ENCODE assay signal across 10 mouse cellular contexts in genomic region chr15:10980712-10981111, GRCm38 (mm10). TPM values are rescaled to one million over a fixed set of nuclear protein-coding genes. Genes with fewer than 3 reads are reported as not detected.
DNase-seq lines count a peak whose midpoint lies in the region; ATAC-seq and TF ChIP-seq lines count a peak whose summit lies in the region.
"Had no signal": no experiment of that assay in that cellular context is flagged by ENCODE, and none has a peak within 500 bp of the region (broad histone marks: within the 10 kb centered on the region; RNA-seq: fewer than 3 reads in every experiment).

No protein-coding gene starts in this region.

- no peak for TF ChIP-seq RAD21 in CH12.LX (IDR thresholded peaks at IDR 0.05; ENCODE audit: low read depth, low read length)

- H3K9ac ChIP-seq in heart, embryonic 12.5 days: 0 out of 2 replicates have a peak overlapping the region, but pooled peaks have one; percentile 77
- H3K9ac ChIP-seq in CH12.LX (ENCODE audit: insufficient read depth, low read depth): peak overlapping the region; percentile 82
- peak overlapping the region; percentile 64; the same call in 1 of the 2 replicates for H3K9ac ChIP-seq in liver, postnatal 0 days (replicated peaks)

- H3K27me3 ChIP-seq in heart, embryonic 12.5 days (replicated peaks): no peaks in the 10 kb centered on the region
- no peaks in the 10 kb centered on the region for H3K27me3 ChIP-seq in CH12.LX (replicated peaks)
- no peaks in the 10 kb centered on the region for H3K27me3 ChIP-seq in hindbrain, embryonic 10.5 days (ENCODE audit: insufficient read depth, poor library complexity, severe bottlenecking)
- H3K27me3 ChIP-seq in liver, postnatal 0 days (ENCODE audit: insufficient read depth, low read length): no peaks in the 10 kb centered on the region

- no peak for DNase-seq in heart, postnatal 14 days
- DNase-seq in CH12.LX (ENCODE audit: extremely low read depth): peak; percentile 18
- no peak for DNase-seq in hindbrain, embryonic 10.5 days (ENCODE audit: low spot score)
- DNase-seq in liver, postnatal 0 days: no peak
- no peak for DNase-seq in MN1 (ENCODE audit: low spot score)
- DNase-seq in thymus, postnatal 0 days (ENCODE audit: low spot score): no peak
- DNase-seq: kidney, postnatal 4 days had no signal

- H3K27ac ChIP-seq in heart, embryonic 12.5 days (ENCODE audit: poor library complexity, severe bottlenecking): no peak overlapping the region
- no peak overlapping the region for H3K27ac ChIP-seq in CH12.LX (ENCODE audit: insufficient read depth, low read depth)
- H3K27ac ChIP-seq in hindbrain, embryonic 10.5 days: no peak overlapping the region; the same call in 1 of the 2 replicates
- H3K27ac ChIP-seq in liver, postnatal 0 days (ENCODE audit: low read depth): peak overlapping the region; percentile 86

- 0 out of 2 replicates have a peak, but pooled peaks cover 9% of the 10 kb centered on the region for H3K36me3 ChIP-seq in heart, embryonic 12.5 days
- peaks cover 4 to 19% of the 10 kb centered on the region in 2 experiments for H3K36me3 ChIP-seq in CH12.LX (replicated peaks in 1 of 2; ENCODE audit: control insufficient read depth in 1 of 2, insufficient read depth in 1 of 2, low read length in 1 of 2)
- no peaks in the 10 kb centered on the region for H3K36me3 ChIP-seq in hindbrain, embryonic 10.5 days
- H3K36me3 ChIP-seq in liver, postnatal 0 days (replicated peaks; ENCODE audit: insufficient read depth, low read length): no peaks in the 10 kb centered on the region

- H3K9me3 ChIP-seq in heart, embryonic 12.5 days (replicated peaks): no peaks in the 10 kb centered on the region
- H3K9me3 ChIP-seq in CH12.LX (replicated peaks; ENCODE audit: low read length): no peaks in the 10 kb centered on the region
- H3K9me3 ChIP-seq in hindbrain, embryonic 10.5 days: no peaks in the 10 kb centered on the region
- H3K9me3 ChIP-seq in liver, postnatal 0 days (ENCODE audit: low read length): no peaks in the 10 kb centered on the region

- TF ChIP-seq EP300 in CH12.LX (IDR thresholded peaks at IDR 0.05; ENCODE audit: low read length): no peak
- TF ChIP-seq EP300 in liver, postnatal 0 days (IDR thresholded peaks at IDR 0.05; ENCODE audit: low read depth): no peak

- WGBS in heart, embryonic 12.5 days: 55% methylated on average over 2 of the region's 2 CpGs
- WGBS in hindbrain, embryonic 10.5 days: 77% methylated on average over 2 of the region's 2 CpGs
- 48% methylated on average over 2 of the region's 2 CpGs for WGBS in liver, postnatal 0 days (ENCODE audit: insufficient replicate concordance)

- H3K4me3 ChIP-seq in heart, embryonic 12.5 days: peak overlapping the region; percentile 77; the same call in 1 of the 2 replicates
- peak overlapping the region; percentile 71 to 79 (median 73) for H3K4me3 ChIP-seq in CH12.LX (replicated peaks in 1 of 3; ENCODE audit: low read depth in 2 of 3, low read length in 2 of 3, poor library complexity in 1 of 3)
- peak overlapping the region; percentile 74 for H3K4me3 ChIP-seq in hindbrain, embryonic 10.5 days
- H3K4me3 ChIP-seq in liver, postnatal 0 days (ENCODE audit: low read depth, low read length): no peak overlapping the region

- ATAC-seq in heart, embryonic 12.5 days (ENCODE audit: insufficient number of reproducible peaks, low FRiP score): no peak
- no peak for ATAC-seq in liver, postnatal 0 days
- ATAC-seq in megakaryocyte progenitor cell, adult 5-6 weeks (replicated peaks; ENCODE audit: poor library complexity): no peak

- peak overlapping the region; percentile 69 for H3K4me2 ChIP-seq in heart, embryonic 12.5 days
- H3K4me2 ChIP-seq in CH12.LX (ENCODE audit: insufficient read depth, low read depth, poor library complexity, severe bottlenecking): peak overlapping the region; percentile 35
- peak overlapping the region; percentile 66 for H3K4me2 ChIP-seq in liver, postnatal 0 days (ENCODE audit: low read depth, low read length)

- dilution Hi-C loops in CH12.LX (cut with MboI; ENCODE audit: extremely low pct_ligation_motif_present, extremely low pct_unique_long_range_greater_than_20kb, low sequenced_read_pairs): no loop called here

- in situ Hi-C loops in CH12.LX (cut with MboI; ENCODE audit: low pct_ligation_motif_present, low pct_unique_long_range_greater_than_20kb, low sequenced_read_pairs): no loop called here

- TF ChIP-seq CTCF in CH12.LX (conservative IDR thresholded peaks at IDR 0.05 in 1 of 2, IDR thresholded peaks at IDR 0.05 in 1 of 2; ENCODE audit: low read depth in 2 of 2, low read length in 2 of 2): no peak
- no peak for TF ChIP-seq CTCF in liver, postnatal 0 days (IDR thresholded peaks at IDR 0.05; ENCODE audit: low read depth)

- no peaks in the 10 kb centered on the region for H3K79me2 ChIP-seq in CH12.LX (replicated peaks; ENCODE audit: control insufficient read depth, extremely low read depth, insufficient read depth, poor library complexity, severe bottlenecking)

- intact Hi-C loops in heart, postnatal 14 days (cut with DNase I): loop anchor here (5.0 kb wide), 1 partner anchor 58 kb away; no protein-coding TSS in a partner anchor

- no peak for TF ChIP-seq POLR2A in CH12.LX (IDR thresholded peaks at IDR 0.05; ENCODE audit: low read depth, low read length)

- peaks cover 3% of the 10 kb centered on the region for H3K4me1 ChIP-seq in heart, embryonic 12.5 days (replicated peaks)
- H3K4me1 ChIP-seq in CH12.LX (ENCODE audit: control insufficient read depth in 1 of 2, insufficient read depth in 2 of 2): peaks cover 0 to 18% of the 10 kb centered on the region in 2 experiments; a peak in 2 of 4 replicates
- H3K4me1 ChIP-seq in hindbrain, embryonic 10.5 days (replicated peaks): peaks cover 14% of the 10 kb centered on the region
- H3K4me1 ChIP-seq in liver, postnatal 0 days (ENCODE audit: insufficient read depth): 0 out of 2 replicates have a peak, but pooled peaks cover 3% of the 10 kb centered on the region

TF ChIP-seq in CH12.LX, 34 proteins besides CTCF, POLR2A, EP300 and RAD21:
- peak; percentile 81 for TF ChIP-seq MAX (IDR thresholded peaks at IDR 0.05; ENCODE audit: low read length)
- no peak for TF ChIP-seq PAX5 (IDR thresholded peaks at IDR 0.05; ENCODE audit: low read length)
- peak; percentile 78 for TF ChIP-seq MYC (IDR thresholded peaks at IDR 0.05; ENCODE audit: low read depth, low read length)
TF ChIP-seq in CH12.LX: peak in this region for 2.

RNA-seq across cellular contexts. Expression of gene Amacr, which starts 0.8 kb away (rescaled TPM):
- polyA plus RNA-seq in heart, embryonic 12.5 days (2016; fragmentation: Nextera tagmentation; extraction: Ambion mirVana): 13.2 and 13.8 TPM in 2 replicates
- total RNA-seq in heart, postnatal 14 days (2021): 10 to 100 TPM; 23.4 to 26.2 TPM
- total RNA-seq in CH12.LX (2012; rRNA removed): 14.1 and 15.7 TPM in 2 replicates
- 34.0 and 43.0 TPM in 2 replicates for total RNA-seq in CH12.LX (2014; rRNA removed)
- polyA plus RNA-seq in CH12.LX (2012; ENCODE audit: insufficient read length, low read depth): 25.9 and 29.6 TPM in 2 replicates
- polyA plus RNA-seq in hindbrain, embryonic 10.5 days (2016; fragmentation: Nextera tagmentation; extraction: Ambion mirVana): 12.1 and 12.8 TPM in 2 replicates
- 114 and 124 TPM in 2 replicates for polyA plus RNA-seq in liver, postnatal 0 days (2015; fragmentation: Nextera tagmentation; extraction: Ambion mirVana)
- total RNA-seq in megakaryocyte progenitor cell, adult 5-6 weeks (2015): 2.6 and 2.8 TPM in 2 replicates
- total RNA-seq in megakaryocyte progenitor cell, adult 5-6 weeks (2017): 2.0 and 3.3 TPM in 2 replicates
- polyA plus RNA-seq in thymus, postnatal 0 days (2015; fragmentation: Nextera tagmentation; extraction: Ambion mirVana): 8.1 and 8.8 TPM in 2 replicates

RNA-seq across cellular contexts. Expression of gene Slc45a2, which starts 19.8 kb away (rescaled TPM):
- 0.08 TPM in 1 of 2 replicates, not detected in the other for polyA plus RNA-seq in heart, embryonic 12.5 days (2016; fragmentation: Nextera tagmentation; extraction: Ambion mirVana)
- total RNA-seq in heart, postnatal 14 days (2021): not detected
- total RNA-seq in CH12.LX (2012; rRNA removed) (not detected in 2 replicates), CH12.LX (2014; rRNA removed) (not detected in 2 replicates)
- polyA plus RNA-seq in CH12.LX (2012; ENCODE audit: insufficient read length, low read depth): not detected in 2 replicates
- polyA plus RNA-seq in hindbrain, embryonic 10.5 days (2016; fragmentation: Nextera tagmentation; extraction: Ambion mirVana): 0.19 and 0.21 TPM in 2 replicates
- polyA plus RNA-seq in liver, postnatal 0 days (2015; fragmentation: Nextera tagmentation; extraction: Ambion mirVana): 0.04 and 0.05 TPM in 2 replicates
- not detected in 2 replicates for total RNA-seq in megakaryocyte progenitor cell, adult 5-6 weeks (2015)
- not detected in 2 replicates for total RNA-seq in megakaryocyte progenitor cell, adult 5-6 weeks (2017)
- polyA plus RNA-seq in thymus, postnatal 0 days (2015; fragmentation: Nextera tagmentation; extraction: Ambion mirVana): 0.05 and 0.13 TPM in 2 replicates
- total RNA-seq: adrenal gland, postnatal 4 days had no signal

RNA-seq across cellular contexts. Expression of gene C1qtnf3, which starts 28.6 kb away (rescaled TPM):
- 0.14 and 0.28 TPM in 2 replicates for polyA plus RNA-seq in heart, embryonic 12.5 days (2016; fragmentation: Nextera tagmentation; extraction: Ambion mirVana)
- under 1 TPM; 0.27 to 0.53 TPM for total RNA-seq in heart, postnatal 14 days (2021)
- total RNA-seq in CH12.LX (2012; rRNA removed): not detected in 2 replicates
- total RNA-seq in CH12.LX (2014; rRNA removed): not detected in 2 replicates
- polyA plus RNA-seq in CH12.LX (2012; ENCODE audit: insufficient read length, low read depth): 0.10 TPM in 1 of 2 replicates, not detected in the other
- polyA plus RNA-seq in hindbrain, embryonic 10.5 days (2016; fragmentation: Nextera tagmentation; extraction: Ambion mirVana): 2.9 and 5.0 TPM in 2 replicates
- 0.14 and 0.30 TPM in 2 replicates for polyA plus RNA-seq in liver, postnatal 0 days (2015; fragmentation: Nextera tagmentation; extraction: Ambion mirVana)
- total RNA-seq in megakaryocyte progenitor cell, adult 5-6 weeks (2015): not detected in 2 replicates
- total RNA-seq in megakaryocyte progenitor cell, adult 5-6 weeks (2017): not detected in 2 replicates
- polyA plus RNA-seq in thymus, postnatal 0 days (2015; fragmentation: Nextera tagmentation; extraction: Ambion mirVana): 2.2 and 2.8 TPM in 2 replicates

RNA-seq across cellular contexts. Expression of gene Rxfp3, which starts 57.1 kb away (rescaled TPM):
- polyA plus RNA-seq in heart, embryonic 12.5 days (2016; fragmentation: Nextera tagmentation; extraction: Ambion mirVana): 0.06 TPM in 2 replicates
- total RNA-seq in heart, postnatal 14 days (2021): under 1 TPM; 0.05 to 0.07 TPM
- total RNA-seq in CH12.LX (2012; rRNA removed) (not detected in 2 replicates), CH12.LX (2014; rRNA removed) (not detected in 2 replicates)
- polyA plus RNA-seq in CH12.LX (2012; ENCODE audit: insufficient read length, low read depth): not detected in 2 replicates
- polyA plus RNA-seq in hindbrain, embryonic 10.5 days (2016; fragmentation: Nextera tagmentation; extraction: Ambion mirVana): 0.86 and 0.92 TPM in 2 replicates
- polyA plus RNA-seq in liver, postnatal 0 days (2015; fragmentation: Nextera tagmentation; extraction: Ambion mirVana): not detected in 2 replicates
- not detected in 2 replicates for total RNA-seq in megakaryocyte progenitor cell, adult 5-6 weeks (2015)
- total RNA-seq in megakaryocyte progenitor cell, adult 5-6 weeks (2017): not detected in 2 replicates
- 0.03 and 0.04 TPM in 2 replicates for polyA plus RNA-seq in thymus, postnatal 0 days (2015; fragmentation: Nextera tagmentation; extraction: Ambion mirVana)
